Mouse (Mus musculus): Measurements from ENCODE around the gene Arhgef17. TPM values are rescaled to one million over a fixed set of nuclear protein-coding genes. Genes with fewer than 3 reads are reported as not detected.
A peak's percentile ranks its signal among the peaks of the same experiment; 100 is the strongest.

Arhgef17 gene
- polyA plus RNA-seq, 1 experiment from 2014 or later: 7.0 TPM

DNA sequence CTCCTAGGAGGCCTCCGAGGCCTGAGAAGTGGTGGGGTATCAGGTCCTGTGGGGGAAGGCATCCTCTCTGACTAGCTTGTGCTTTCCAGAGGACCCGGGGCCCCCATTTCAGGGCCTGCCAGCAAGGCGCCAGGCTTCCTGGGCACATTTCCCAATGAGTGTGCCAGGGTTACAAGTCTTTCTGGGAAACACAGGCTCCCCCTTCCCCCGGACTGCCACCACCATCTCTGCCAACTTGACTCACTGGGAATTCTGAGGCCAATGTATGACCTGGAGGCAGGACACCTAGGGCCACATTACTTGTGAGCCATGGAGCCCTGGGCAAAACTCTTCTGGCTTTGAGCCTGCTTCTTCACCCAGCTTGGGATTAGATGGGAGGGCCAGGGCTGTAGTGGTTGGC, 9.0 kb downstream of the Arhgef17 start:
- Histone ChIP-seq H3K4me3 (no peak overlapping the region), H3K27me3 (no peaks in the 10 kb centered on the region), H3K4me1 (replicated peaks) (peaks cover 77% of the 10 kb centered on the region), H3K36me3 (no peaks in the 10 kb centered on the region), H3K9me3 (no peaks in the 10 kb centered on the region), H3K4me2 (no peak overlapping the region), H3K9ac (no peak overlapping the region), H3K27ac (replicated peaks) (0 out of 2 replicates have a peak overlapping the region, but pooled peaks have one; percentile 13)
- 87% methylated on average over 4 of the region's 4 CpGs for WGBS
- no peak for ATAC-seq (ENCODE audit: low read depth)

DNA sequence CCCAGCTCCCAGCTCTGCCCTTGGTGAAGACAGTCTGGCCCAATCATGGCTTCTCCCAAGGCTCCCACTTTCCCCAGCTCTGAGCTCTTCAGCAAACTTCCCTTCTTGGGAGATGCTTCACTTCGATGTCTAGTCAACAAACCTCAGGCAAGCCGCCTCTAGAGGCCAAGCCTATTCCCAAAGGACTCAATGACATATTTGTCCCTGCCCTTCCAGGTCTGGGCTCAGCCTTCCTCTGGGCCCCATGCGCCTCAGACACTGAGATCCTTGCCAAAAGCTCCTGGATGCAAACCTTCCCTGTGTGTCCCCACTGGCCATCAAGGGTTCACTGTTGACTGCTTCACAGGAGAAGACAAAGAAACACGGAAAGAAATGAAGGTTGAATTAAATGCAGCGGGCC, 10.6 kb downstream of the Arhgef17 start:
- Histone ChIP-seq H3K4me1 (replicated peaks) (peaks cover 70% of the 10 kb centered on the region), H3K9me3 (no peaks in the 10 kb centered on the region), H3K27me3 (no peaks in the 10 kb centered on the region), H3K4me3 (no peak overlapping the region), H3K27ac (replicated peaks) (no peak overlapping the region), H3K4me2 (no peak overlapping the region), H3K36me3 (no peaks in the 10 kb centered on the region), H3K9ac (no peak overlapping the region)
- 89% methylated on average over 5 of the region's 5 CpGs for WGBS
- no peak for ATAC-seq (ENCODE audit: low read depth)

DNA sequence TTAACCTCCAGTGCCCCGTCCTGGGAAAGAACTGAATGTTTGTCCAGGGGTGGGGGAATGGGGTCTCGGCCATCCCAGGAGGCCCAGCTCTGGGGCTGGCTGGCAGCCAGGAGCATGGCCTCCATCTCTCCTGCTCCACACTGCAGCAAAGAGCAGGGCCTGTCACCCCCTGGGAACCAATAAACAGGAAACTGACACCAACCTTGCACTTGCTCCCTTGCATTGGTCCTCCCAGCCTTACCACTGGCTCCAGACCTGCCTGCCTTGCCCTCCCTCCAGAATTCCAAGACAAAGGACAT, 12.1 kb downstream of the Arhgef17 start:
- 12% methylated on average over 2 of the region's 2 CpGs for WGBS
- no peak overlapping the region for H3K9ac ChIP-seq
- no peaks in the 10 kb centered on the region for H3K36me3 ChIP-seq
- no peak overlapping the region for H3K27ac ChIP-seq (replicated peaks)
- H3K4me1 ChIP-seq (replicated peaks): peaks cover 60% of the 10 kb centered on the region
- no peak overlapping the region for H3K4me2 ChIP-seq
- H3K9me3 ChIP-seq: no peaks in the 10 kb centered on the region
- no peak for ATAC-seq (ENCODE audit: low read depth)
- H3K27me3 ChIP-seq: no peaks in the 10 kb centered on the region
- no peak overlapping the region for H3K4me3 ChIP-seq

DNA sequence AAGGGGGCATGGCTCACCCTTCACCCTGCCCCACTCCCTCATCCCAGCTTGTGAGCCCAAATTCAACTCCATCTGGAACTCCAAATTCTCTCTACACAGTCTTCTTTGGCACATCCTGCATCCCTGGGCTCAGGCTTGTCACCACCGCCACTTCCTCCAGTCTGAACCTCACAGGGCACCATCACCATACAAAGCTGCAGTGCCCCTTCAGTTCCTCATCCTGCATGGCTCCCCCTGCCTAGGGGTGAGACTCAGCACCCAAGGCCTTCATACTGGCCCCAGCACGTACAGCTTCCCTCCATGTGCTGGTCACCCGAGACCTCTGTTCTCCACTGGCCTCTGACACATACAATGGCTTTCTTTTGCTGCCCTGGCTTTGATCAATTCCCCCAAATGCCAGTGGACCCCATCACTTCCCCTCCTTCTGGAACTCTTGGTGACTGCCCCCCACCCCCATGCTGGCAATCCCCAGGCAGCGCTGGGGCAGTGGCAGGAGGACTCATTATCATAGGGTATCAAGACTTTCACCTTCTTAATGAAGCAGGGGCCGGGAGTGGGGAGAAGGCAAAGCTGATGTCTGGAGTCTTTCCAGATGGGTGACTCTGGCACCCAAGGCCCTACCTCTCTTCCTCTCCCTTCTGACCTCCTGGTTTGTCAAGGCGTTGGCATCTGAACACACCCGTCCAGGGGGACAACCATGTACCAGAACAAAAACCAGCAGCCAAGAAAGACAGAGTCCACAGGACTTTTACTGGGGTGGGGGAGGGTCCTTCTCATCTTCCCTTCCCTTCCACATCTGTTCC, 12.7 kb downstream of the Arhgef17 start:
- H3K27ac ChIP-seq (replicated peaks): no peak overlapping the region
- no peaks in the 10 kb centered on the region for H3K27me3 ChIP-seq
- H3K9me3 ChIP-seq: no peaks in the 10 kb centered on the region
- H3K4me1 ChIP-seq (replicated peaks): peaks cover 55% of the 10 kb centered on the region
- no peak overlapping the region for H3K4me3 ChIP-seq
- no peaks in the 10 kb centered on the region for H3K36me3 ChIP-seq
- WGBS: 60% methylated on average over 7 of the region's 7 CpGs
- no peak overlapping the region for H3K9ac ChIP-seq
- H3K4me2 ChIP-seq: no peak overlapping the region
- no peak for ATAC-seq (ENCODE audit: low read depth)

DNA sequence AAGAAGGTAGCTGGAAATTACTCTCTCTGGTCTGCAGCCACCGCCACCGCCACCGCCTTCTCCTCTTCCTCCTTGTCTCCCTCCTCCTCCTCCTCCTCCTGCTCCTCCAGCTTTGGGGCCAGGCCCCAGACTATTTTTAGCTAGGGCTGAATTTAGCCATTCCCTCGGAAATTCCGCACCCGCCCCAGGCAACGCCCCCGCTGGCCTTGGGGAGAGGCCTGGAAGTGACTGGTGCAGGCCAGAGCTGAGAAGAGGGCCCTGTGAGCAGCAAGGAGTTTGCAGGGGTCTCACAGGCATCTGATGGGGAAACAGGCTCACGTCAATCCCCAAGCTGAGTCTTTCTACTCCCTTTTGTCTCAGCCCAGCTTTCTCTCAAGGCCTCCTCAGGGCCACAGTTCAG, 13.7 kb downstream of the Arhgef17 start:
- no peak overlapping the region for H3K4me3 ChIP-seq
- H3K27me3 ChIP-seq: no peaks in the 10 kb centered on the region
- no peak overlapping the region for H3K9ac ChIP-seq
- H3K4me2 ChIP-seq: no peak overlapping the region
- no peak for ATAC-seq (ENCODE audit: low read depth)
- H3K27ac ChIP-seq (replicated peaks): peak overlapping the region; percentile 28; the same call in 1 of the 2 replicates
- H3K4me1 ChIP-seq (replicated peaks): peaks cover 46% of the 10 kb centered on the region
- no peaks in the 10 kb centered on the region for H3K9me3 ChIP-seq
- 55% methylated on average over 9 of the region's 9 CpGs for WGBS
- H3K36me3 ChIP-seq: no peaks in the 10 kb centered on the region

DNA sequence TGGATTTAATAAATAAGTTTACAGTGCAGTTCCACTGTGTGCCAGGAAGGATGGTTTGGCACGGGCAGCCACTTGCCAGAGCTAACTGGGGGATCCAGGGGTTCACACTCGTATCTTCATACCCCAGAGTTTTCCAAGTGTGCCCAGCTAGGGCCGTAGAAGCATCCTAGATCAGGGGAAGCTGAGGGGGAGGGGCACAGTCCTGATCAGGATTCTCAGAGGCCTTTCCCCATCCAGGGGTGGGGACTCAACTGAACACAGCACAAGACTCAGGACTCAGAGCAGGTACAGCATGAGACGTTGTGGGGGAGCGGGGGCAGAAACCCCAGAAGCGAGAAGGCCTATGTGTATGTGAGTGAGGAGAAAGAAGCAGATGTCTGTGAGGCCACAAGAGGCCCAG, 14.2 kb downstream of the Arhgef17 start:
- no peak overlapping the region for H3K4me3 ChIP-seq
- H3K27me3 ChIP-seq: no peaks in the 10 kb centered on the region
- peak overlapping the region; percentile 28; the same call in 1 of the 2 replicates for H3K27ac ChIP-seq (replicated peaks)
- no peaks in the 10 kb centered on the region for H3K36me3 ChIP-seq
- peaks cover 46% of the 10 kb centered on the region for H3K4me1 ChIP-seq (replicated peaks)
- no peak overlapping the region for H3K4me2 ChIP-seq
- no peak overlapping the region for H3K9ac ChIP-seq
- no peak for ATAC-seq (ENCODE audit: low read depth)
- H3K9me3 ChIP-seq: no peaks in the 10 kb centered on the region
- WGBS: 78% methylated on average over 6 of the region's 6 CpGs

DNA sequence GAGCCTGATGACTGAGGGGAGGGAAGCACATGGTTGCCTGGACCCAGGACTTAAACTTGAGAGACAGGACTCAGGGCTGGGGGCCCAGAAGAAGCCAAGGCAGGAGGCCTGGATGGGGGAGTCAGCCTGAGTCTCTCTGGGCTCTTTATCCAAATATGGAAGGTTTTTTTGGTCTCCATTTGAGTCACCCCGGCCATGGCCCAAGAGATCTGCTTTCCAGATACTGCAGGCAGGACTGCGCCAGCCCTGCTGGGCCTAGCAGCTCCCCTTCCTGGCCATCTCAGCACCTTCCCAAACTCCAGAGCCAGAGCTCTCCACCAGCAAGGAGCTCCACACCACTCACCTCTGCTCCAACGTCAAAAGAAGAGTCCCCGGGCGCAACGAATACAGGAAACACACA, 15.4 kb downstream of the Arhgef17 start:
- no peak for ATAC-seq (ENCODE audit: low read depth)
- Histone ChIP-seq H3K4me2 (no peak overlapping the region), H3K27me3 (no peaks in the 10 kb centered on the region), H3K9me3 (no peaks in the 10 kb centered on the region), H3K36me3 (no peaks in the 10 kb centered on the region), H3K4me1 (replicated peaks) (peaks cover 56% of the 10 kb centered on the region), H3K4me3 (no peak overlapping the region), H3K9ac (no peak overlapping the region), H3K27ac (replicated peaks) (no peak overlapping the region)
- WGBS: 87% methylated on average over 6 of the region's 6 CpGs

DNA sequence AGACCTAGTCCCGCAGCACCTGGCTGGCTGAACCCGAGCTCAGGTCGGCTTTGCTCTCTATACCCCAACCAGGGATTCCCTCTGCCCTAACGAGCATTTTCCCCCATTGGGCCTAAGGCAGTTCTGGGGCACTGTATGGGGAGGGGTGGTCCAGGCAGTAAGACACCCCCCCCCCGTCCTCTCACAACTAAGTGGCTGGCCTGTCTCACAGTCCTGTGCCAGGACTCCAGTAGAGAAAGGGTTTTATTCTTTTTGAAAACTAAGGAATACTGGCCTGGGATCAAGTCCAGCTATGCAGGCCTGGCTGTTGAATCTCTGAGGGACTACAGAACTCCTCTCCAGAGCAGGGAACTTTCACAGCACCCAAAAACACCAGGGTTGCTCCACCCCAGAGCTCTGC, 16.7 kb downstream of the Arhgef17 start:
- H3K27ac ChIP-seq (replicated peaks): no peak overlapping the region
- H3K36me3 ChIP-seq: no peaks in the 10 kb centered on the region
- H3K4me2 ChIP-seq: no peak overlapping the region
- peaks cover 61% of the 10 kb centered on the region for H3K4me1 ChIP-seq (replicated peaks)
- H3K9me3 ChIP-seq: no peaks in the 10 kb centered on the region
- no peak for ATAC-seq (ENCODE audit: low read depth)
- 85% methylated on average over 5 of the region's 5 CpGs for WGBS
- H3K9ac ChIP-seq: no peak overlapping the region
- H3K4me3 ChIP-seq: no peak overlapping the region
- no peaks in the 10 kb centered on the region for H3K27me3 ChIP-seq

DNA sequence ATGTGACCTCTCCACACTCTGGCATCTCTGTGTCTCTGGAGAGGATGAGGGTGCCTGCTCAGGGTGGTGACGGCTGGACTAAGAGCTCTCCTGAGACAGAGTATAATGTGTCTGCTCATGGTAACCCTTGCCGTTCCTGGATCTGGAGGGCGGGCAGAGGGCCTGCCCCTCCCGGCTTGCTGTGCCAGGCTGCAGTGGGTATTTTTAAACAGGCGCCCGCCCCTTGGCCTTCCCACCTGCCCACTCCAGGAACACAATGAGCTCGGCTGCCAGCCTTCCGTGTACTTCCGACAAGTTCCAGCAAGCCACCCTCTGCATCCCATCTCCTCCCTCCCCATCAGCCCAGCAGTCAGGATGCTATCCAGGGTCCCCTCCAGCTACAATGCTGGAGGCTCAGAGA, 20.1 kb downstream of the Arhgef17 start:
- Histone ChIP-seq H3K4me1 (replicated peaks) (peaks cover 40% of the 10 kb centered on the region), H3K9me3 (no peaks in the 10 kb centered on the region), H3K4me3 (no peak overlapping the region), H3K36me3 (no peaks in the 10 kb centered on the region), H3K4me2 (0 out of 2 replicates have a peak overlapping the region, but pooled peaks have one; percentile 1), H3K27me3 (no peaks in the 10 kb centered on the region), H3K9ac (no peak overlapping the region), H3K27ac (replicated peaks) (no peak overlapping the region; the same call in 1 of the 2 replicates)
- ATAC-seq (ENCODE audit: low read depth): no peak
- WGBS: 47% methylated on average over 9 of the region's 9 CpGs

DNA sequence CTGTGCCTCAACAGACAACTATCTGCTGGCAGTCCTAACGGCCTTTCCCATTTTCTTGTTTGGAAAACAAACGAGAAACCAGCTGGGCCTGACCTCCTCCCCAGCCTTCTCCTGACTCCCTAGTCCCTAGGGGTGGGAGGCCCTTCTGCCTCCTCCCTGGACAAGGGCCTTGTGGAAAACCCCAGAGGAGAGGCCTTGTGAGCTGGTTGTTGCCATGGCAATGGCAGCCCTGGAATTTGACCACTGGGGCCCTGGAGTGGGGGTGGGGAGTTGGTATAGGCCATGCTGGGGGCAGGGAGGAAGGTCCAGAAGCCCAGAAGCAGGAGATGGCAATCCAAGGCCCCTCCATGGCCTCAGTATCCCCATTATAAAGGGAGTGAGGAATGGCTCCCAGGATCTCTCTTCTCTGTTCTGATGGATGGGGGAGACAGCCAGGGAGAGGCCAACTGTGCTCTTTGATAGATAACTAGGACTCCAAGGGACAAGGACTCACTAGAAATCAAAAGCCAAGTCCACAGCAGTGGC, 20.6 kb downstream of the Arhgef17 start:
- WGBS: 0% methylated on average over 2 of the region's 2 CpGs
- H3K4me1 ChIP-seq (replicated peaks): peaks cover 39% of the 10 kb centered on the region
- no peak overlapping the region for H3K4me3 ChIP-seq
- no peaks in the 10 kb centered on the region for H3K27me3 ChIP-seq
- no peak for ATAC-seq (ENCODE audit: low read depth)
- 0 out of 2 replicates have a peak overlapping the region, but pooled peaks have one; percentile 1 for H3K4me2 ChIP-seq
- no peak overlapping the region; the same call in 1 of the 2 replicates for H3K27ac ChIP-seq (replicated peaks)
- no peak overlapping the region for H3K9ac ChIP-seq
- H3K36me3 ChIP-seq: no peaks in the 10 kb centered on the region
- H3K9me3 ChIP-seq: no peaks in the 10 kb centered on the region

DNA sequence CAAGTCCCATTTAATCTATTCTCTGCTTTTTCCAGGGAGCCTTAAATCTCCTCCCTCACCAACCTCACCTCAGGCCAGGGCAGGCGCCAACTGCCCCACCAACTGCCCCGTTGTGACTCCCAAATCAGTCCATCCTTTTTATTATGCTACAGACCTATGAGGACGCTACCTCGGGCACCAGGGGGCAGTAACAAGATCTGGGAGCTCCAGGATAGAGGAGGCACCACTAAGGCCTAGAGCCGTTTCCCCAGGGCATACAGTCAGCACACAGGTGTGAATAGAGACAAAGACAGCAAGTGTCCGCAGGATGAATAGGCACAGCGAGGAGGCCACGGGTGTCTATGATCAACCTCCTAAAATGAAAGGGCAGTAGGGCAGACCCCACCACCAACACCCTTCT, 23.3 kb downstream of the Arhgef17 start:
- H3K9me3 ChIP-seq: no peaks in the 10 kb centered on the region
- no peak overlapping the region for H3K9ac ChIP-seq
- peaks cover 35% of the 10 kb centered on the region for H3K4me1 ChIP-seq (replicated peaks)
- no peaks in the 10 kb centered on the region for H3K36me3 ChIP-seq
- no peak overlapping the region for H3K4me3 ChIP-seq
- no peak for ATAC-seq (ENCODE audit: low read depth)
- 0 out of 2 replicates have a peak overlapping the region, but pooled peaks have one; percentile 23 for H3K27ac ChIP-seq (replicated peaks)
- H3K4me2 ChIP-seq: no peak overlapping the region
- WGBS: 37% methylated on average over 8 of the region's 8 CpGs
- no peaks in the 10 kb centered on the region for H3K27me3 ChIP-seq

DNA sequence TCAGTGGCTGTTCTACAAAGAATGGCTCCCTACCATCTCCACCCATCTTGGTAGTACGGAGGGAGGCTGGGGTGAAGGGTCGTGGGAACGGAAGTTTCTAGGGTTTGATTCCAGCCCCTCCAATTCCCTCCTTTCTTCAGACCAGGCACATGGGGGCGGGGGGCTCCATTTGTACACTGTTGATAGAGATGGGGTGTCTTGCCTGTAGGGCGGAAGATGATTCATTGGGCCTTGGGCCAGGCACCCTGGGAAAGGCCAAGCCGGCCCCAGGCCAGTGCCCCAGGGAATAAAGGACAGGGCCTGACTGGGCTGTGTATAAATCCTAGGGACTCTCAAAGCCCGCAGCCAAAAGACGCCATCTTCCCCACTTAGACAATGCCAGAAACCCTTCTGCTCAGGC, 23.8 kb downstream of the Arhgef17 start:
- Histone ChIP-seq H3K4me1 (replicated peaks) (peaks cover 34% of the 10 kb centered on the region), H3K9ac (no peak overlapping the region), H3K36me3 (no peaks in the 10 kb centered on the region), H3K27ac (replicated peaks) (peak overlapping the region; percentile 23; the same call in 1 of the 2 replicates), H3K9me3 (no peaks in the 10 kb centered on the region), H3K27me3 (no peaks in the 10 kb centered on the region), H3K4me2 (no peak overlapping the region), H3K4me3 (no peak overlapping the region)
- ATAC-seq (ENCODE audit: low read depth): 0 out of 2 replicates have a peak, but pooled peaks have one; percentile 20
- WGBS: 71% methylated on average over 8 of the region's 8 CpGs
